Comparison of ENCODE assay signal across 18 mouse cellular contexts in the genomic region with DNA sequence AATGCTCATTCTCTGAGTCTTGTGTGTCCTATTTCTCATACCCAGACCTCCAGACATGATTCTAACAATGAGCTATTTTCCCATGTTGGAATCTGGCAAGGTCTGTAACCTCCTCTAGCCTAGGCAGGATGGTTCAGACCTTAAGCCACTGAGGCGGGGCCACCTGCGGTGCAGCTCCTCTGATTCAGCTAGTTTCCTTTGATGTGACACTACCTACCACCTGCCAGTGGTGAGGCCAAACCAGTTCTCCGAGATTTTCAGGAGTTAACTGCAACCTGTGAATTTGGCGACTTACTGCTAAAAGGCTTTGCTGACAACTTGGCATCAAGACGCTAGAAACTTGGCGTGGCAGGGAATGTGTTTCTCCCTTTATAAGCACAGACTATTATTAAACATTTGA.
DNase-seq lines count a peak whose midpoint lies in the region; ATAC-seq and TF ChIP-seq lines count a peak whose summit lies in the region.
"Had no signal": no experiment of that assay in that cellular context is flagged by ENCODE, and none has a peak within 500 bp of the region (broad histone marks: within the 10 kb centered on the region; RNA-seq: fewer than 3 reads in every experiment).

No protein-coding gene starts in this region.

- ATAC-seq in limb, embryonic 11.5 days (ENCODE audit: insufficient number of reproducible peaks, low FRiP score, low TSS enrichment, low read depth): no peak
- peak; percentile 62; the same call in 1 of the 2 replicates for ATAC-seq in embryonic facial prominence, embryonic 13.5 days (ENCODE audit: insufficient number of reproducible peaks, insufficient read depth, low FRiP score, low TSS enrichment, low read depth)
- ATAC-seq in limb, embryonic 14.5 days (ENCODE audit: low FRiP score, low read depth): no peak
- ATAC-seq in midbrain, embryonic 15.5 days (replicated peaks): no peak
- ATAC-seq: CD4-positive, CD25-positive, alpha-beta regulatory T cell, adult 4 months; hindbrain, embryonic 16.5 days had no signal

- H3K27me3 ChIP-seq in limb, embryonic 11.5 days (ENCODE audit: control insufficient read depth, insufficient read depth, low read length): no peaks in the 10 kb centered on the region
- H3K27me3 ChIP-seq in limb, embryonic 10.5 days (ENCODE audit: low read depth, poor library complexity, severe bottlenecking): no peaks in the 10 kb centered on the region
- H3K27me3 ChIP-seq in embryonic facial prominence, embryonic 13.5 days: no peaks in the 10 kb centered on the region
- no peaks in the 10 kb centered on the region for H3K27me3 ChIP-seq in limb, embryonic 14.5 days (ENCODE audit: control insufficient read depth, insufficient read depth, low read length)
- no peaks in the 10 kb centered on the region for H3K27me3 ChIP-seq in midbrain, embryonic 15.5 days (replicated peaks)
- H3K27me3 ChIP-seq: limb, embryonic 15.5 days; neural tube, embryonic 12.5 days had no signal

- no peaks in the 10 kb centered on the region for H3K36me3 ChIP-seq in limb, embryonic 11.5 days (ENCODE audit: control insufficient read depth, insufficient read depth, low read length)
- H3K36me3 ChIP-seq in limb, embryonic 10.5 days: no peaks in the 10 kb centered on the region
- H3K36me3 ChIP-seq in embryonic facial prominence, embryonic 13.5 days: no peaks in the 10 kb centered on the region
- no peaks in the 10 kb centered on the region for H3K36me3 ChIP-seq in limb, embryonic 14.5 days (ENCODE audit: control insufficient read depth, insufficient read depth, low read length)
- H3K36me3 ChIP-seq in midbrain, embryonic 15.5 days (replicated peaks): no peaks in the 10 kb centered on the region
- H3K36me3 ChIP-seq: heart, embryonic 10.5 days; limb, embryonic 15.5 days; neural tube, embryonic 12.5 days had no signal

- DNase-seq in limb, embryonic 11.5 days (ENCODE audit: low spot score): peak; percentile 22
- DNase-seq in limb, embryonic 10.5 days (ENCODE audit: low spot score): no peak
- peak; percentile 3 for DNase-seq in limb, embryonic 14.5 days (ENCODE audit: low spot score)
- DNase-seq in frontal cortex, postnatal 10 days (ENCODE audit: low spot score in 2 of 2): no peak
- DNase-seq in thymus, postnatal 0 days (ENCODE audit: low spot score): no peak
- no peak for DNase-seq in cerebellum, postnatal 25 days
- DNase-seq: adrenal gland, postnatal 14 days; cerebellum, adult 18-20 months; gastrocnemius, postnatal 14 days; kidney, adult 2 months; kidney, postnatal 25 days had no signal

- H3K9me3 ChIP-seq in limb, embryonic 11.5 days (ENCODE audit: control insufficient read depth, low read length): no peaks in the 10 kb centered on the region
- no peaks in the 10 kb centered on the region for H3K9me3 ChIP-seq in limb, embryonic 10.5 days (replicated peaks)
- no peaks in the 10 kb centered on the region for H3K9me3 ChIP-seq in embryonic facial prominence, embryonic 13.5 days
- H3K9me3 ChIP-seq in limb, embryonic 14.5 days (ENCODE audit: control insufficient read depth, low read length): no peaks in the 10 kb centered on the region
- H3K9me3 ChIP-seq in midbrain, embryonic 15.5 days: no peaks in the 10 kb centered on the region
- H3K9me3 ChIP-seq: heart, embryonic 10.5 days; limb, embryonic 15.5 days; neural tube, embryonic 12.5 days had no signal

- H3K9ac ChIP-seq in limb, embryonic 11.5 days (ENCODE audit: low read length): no peak overlapping the region
- no peak overlapping the region for H3K9ac ChIP-seq in embryonic facial prominence, embryonic 13.5 days
- no peak overlapping the region for H3K9ac ChIP-seq in limb, embryonic 14.5 days (ENCODE audit: low read depth, low read length, severe bottlenecking)
- no peak overlapping the region for H3K9ac ChIP-seq in midbrain, embryonic 15.5 days
- H3K9ac ChIP-seq: limb, embryonic 15.5 days; neural tube, embryonic 12.5 days had no signal

- no peak for TF ChIP-seq POLR2A in limb, embryonic 14.5 days (IDR thresholded peaks at IDR 0.05; ENCODE audit: borderline replicate concordance, extremely low read depth, insufficient read depth, insufficient read length)

- no peak overlapping the region for H3K4me3 ChIP-seq in limb, embryonic 11.5 days (ENCODE audit: low read depth, low read length)
- H3K4me3 ChIP-seq in limb, embryonic 10.5 days: no peak overlapping the region
- no peak overlapping the region for H3K4me3 ChIP-seq in embryonic facial prominence, embryonic 13.5 days
- no peak overlapping the region for H3K4me3 ChIP-seq in limb, embryonic 14.5 days (replicated peaks; ENCODE audit: low read length)
- H3K4me3 ChIP-seq in midbrain, embryonic 15.5 days: no peak overlapping the region
- H3K4me3 ChIP-seq: heart, embryonic 10.5 days; limb, embryonic 15.5 days; neural tube, embryonic 12.5 days had no signal

- H3K4me1 ChIP-seq in limb, embryonic 11.5 days (ENCODE audit: control insufficient read depth, insufficient read depth, low read length): no peaks in the 10 kb centered on the region
- no peaks in the 10 kb centered on the region for H3K4me1 ChIP-seq in limb, embryonic 10.5 days
- no peaks in the 10 kb centered on the region for H3K4me1 ChIP-seq in embryonic facial prominence, embryonic 13.5 days
- H3K4me1 ChIP-seq in limb, embryonic 14.5 days (ENCODE audit: control insufficient read depth, insufficient read depth, low read length): no peaks in the 10 kb centered on the region
- no peaks in the 10 kb centered on the region for H3K4me1 ChIP-seq in midbrain, embryonic 15.5 days
- H3K4me1 ChIP-seq: heart, embryonic 10.5 days; limb, embryonic 15.5 days; neural tube, embryonic 12.5 days had no signal

- no peak overlapping the region for H3K4me2 ChIP-seq in limb, embryonic 11.5 days (ENCODE audit: low read depth, severe bottlenecking)
- H3K4me2 ChIP-seq in embryonic facial prominence, embryonic 13.5 days: no peak overlapping the region
- no peak overlapping the region for H3K4me2 ChIP-seq in limb, embryonic 14.5 days (replicated peaks; ENCODE audit: low read depth, low read length, severe bottlenecking)
- H3K4me2 ChIP-seq in midbrain, embryonic 15.5 days: no peak overlapping the region
- H3K4me2 ChIP-seq: limb, embryonic 15.5 days; neural tube, embryonic 12.5 days had no signal

- H3K27ac ChIP-seq in limb, embryonic 11.5 days (replicated peaks; ENCODE audit: low read depth, low read length): no peak overlapping the region
- no peak overlapping the region for H3K27ac ChIP-seq in limb, embryonic 10.5 days
- no peak overlapping the region for H3K27ac ChIP-seq in embryonic facial prominence, embryonic 13.5 days
- no peak overlapping the region for H3K27ac ChIP-seq in limb, embryonic 14.5 days (replicated peaks; ENCODE audit: low read depth, low read length)
- no peak overlapping the region for H3K27ac ChIP-seq in midbrain, embryonic 15.5 days
- H3K27ac ChIP-seq: heart, embryonic 10.5 days; limb, embryonic 15.5 days; neural tube, embryonic 12.5 days had no signal

- 59% methylated on average over 6 of the region's 6 CpGs for WGBS in limb, embryonic 11.5 days
- 64% methylated on average over 6 of the region's 6 CpGs for WGBS in limb, embryonic 10.5 days
- 54% methylated on average over 6 of the region's 6 CpGs for WGBS in embryonic facial prominence, embryonic 13.5 days
- WGBS in limb, embryonic 14.5 days: 46% methylated on average over 6 of the region's 6 CpGs
- WGBS in midbrain, embryonic 15.5 days: 80% methylated on average over 6 of the region's 6 CpGs

Comparison
In these comparisons a context has a peak if more than half of its experiments do, and no peak if none do; other contexts are left out.
1. DNase-seq: peak in limb, embryonic 11.5 days (single experiment) and limb, embryonic 14.5 days (single experiment); none in limb, embryonic 10.5 days (single experiment), frontal cortex, postnatal 10 days (0 of 2), thymus, postnatal 0 days (single experiment) and cerebellum, postnatal 25 days (0 of 2).